9 mouse cellular contexts compared by ENCODE assay signal in the genomic region with DNA sequence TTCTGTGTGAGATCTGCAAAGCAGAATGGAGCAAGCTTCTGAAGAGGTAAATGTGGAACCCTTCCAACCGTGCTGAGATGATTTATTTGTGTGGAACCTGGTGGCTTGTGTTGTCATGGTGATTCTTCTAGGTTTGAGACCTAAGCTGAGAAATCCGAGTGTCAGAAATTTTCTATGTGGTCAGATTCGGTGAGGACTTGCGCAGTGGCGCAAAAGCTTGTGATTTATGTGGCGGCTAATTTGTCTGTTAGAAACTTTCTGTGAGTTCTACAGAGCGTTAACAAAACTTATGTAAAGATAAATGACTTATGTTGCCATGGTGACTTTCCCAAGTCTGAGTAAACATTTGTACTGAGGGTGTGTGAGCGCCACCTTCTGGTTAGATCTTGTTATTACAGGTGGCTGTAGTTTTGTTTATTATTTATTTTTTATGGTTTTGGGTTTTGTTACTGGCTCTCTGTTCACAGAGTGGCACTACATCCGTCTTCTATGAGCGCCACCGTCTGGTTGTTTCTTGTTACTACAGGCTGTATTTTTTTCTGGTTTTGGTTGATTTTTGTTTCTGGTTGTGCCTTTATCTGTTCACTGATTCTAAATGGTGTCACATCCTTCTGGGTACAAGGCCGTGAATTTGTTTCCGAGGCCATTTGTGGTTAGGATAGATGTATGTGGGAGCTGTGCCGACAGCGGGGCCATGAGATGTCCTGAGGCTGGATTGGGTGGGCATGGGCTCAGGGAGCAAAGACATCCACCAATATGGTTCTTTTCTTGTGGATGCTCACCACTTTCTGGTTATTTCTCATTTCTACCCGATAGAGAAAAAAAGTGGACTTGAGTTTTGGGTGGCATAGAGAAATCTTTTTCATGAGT. TPM values are rescaled to one million over a fixed set of nuclear protein-coding genes. Genes with fewer than 3 reads are reported as not detected.
DNase-seq lines count a peak whose midpoint lies in the region; ATAC-seq and TF ChIP-seq lines count a peak whose summit lies in the region.
"Had no signal": no experiment of that assay in that cellular context is flagged by ENCODE, and none has a peak within 500 bp of the region (broad histone marks: within the 10 kb centered on the region; RNA-seq: fewer than 3 reads in every experiment).

No protein-coding gene starts in this region.

- no peaks in the 10 kb centered on the region for H3K27me3 ChIP-seq in hindbrain, embryonic 11.5 days (ENCODE audit: control insufficient read depth, insufficient read depth, low read length)

- TF ChIP-seq CTCF in cortical plate, adult 2 months (IDR thresholded peaks at IDR 0.05; ENCODE audit: extremely low read depth, insufficient read depth, low read length), result peak; percentile 24; the same call in 1 of the 2 replicates

- no peak overlapping the region for H3K4me2 ChIP-seq in hindbrain, embryonic 11.5 days (replicated peaks; ENCODE audit: low read depth, low read length)

- H3K27ac ChIP-seq in cortical plate, adult 2 months (ENCODE audit: insufficient read depth, low read length), result peak overlapping the region; percentile 79
- no peak overlapping the region for H3K27ac ChIP-seq in hindbrain, embryonic 11.5 days (ENCODE audit: low read depth, low read length)

- H3K36me3 ChIP-seq in hindbrain, embryonic 11.5 days (ENCODE audit: control insufficient read depth, insufficient read depth, low read length), result no peaks in the 10 kb centered on the region

- peak; percentile 2 for DNase-seq in ovary, adult 18-20 months (ENCODE audit: low spot score)
- no peak for DNase-seq in ovary, postnatal 10 days (ENCODE audit: low spot score)
- peak; percentile 53 for DNase-seq in hindbrain, embryonic 11.5 days (ENCODE audit: low spot score)
- DNase-seq in layer of hippocampus, adult 8-10 months (ENCODE audit: low spot score in 2 of 2), result peak; percentile 7 to 20
- DNase-seq in right cerebral cortex, postnatal 4 days, result peak; percentile 26
- no peak for DNase-seq in urinary bladder, postnatal 4 days (ENCODE audit: low spot score in 2 of 2)

- H3K4me1 ChIP-seq in cortical plate, adult 2 months (ENCODE audit: control insufficient read depth, insufficient read depth, low read length), result no peaks in the 10 kb centered on the region
- H3K4me1 ChIP-seq in hindbrain, embryonic 11.5 days (replicated peaks; ENCODE audit: control insufficient read depth, insufficient read depth, low read length), result no peaks in the 10 kb centered on the region

- H3K4me3 ChIP-seq in cortical plate, adult 2 months (ENCODE audit: insufficient read depth, low read length), result no peak overlapping the region
- H3K4me3 ChIP-seq in hindbrain, embryonic 11.5 days (ENCODE audit: low read depth, low read length), result no peak overlapping the region

- peak; percentile 78 for ATAC-seq in hindbrain, embryonic 11.5 days (ENCODE audit: low FRiP score)
- ATAC-seq in megakaryocyte, adult 5-6 weeks (ENCODE audit: poor library complexity, severe bottlenecking), result 0 out of 2 replicates have a peak, but pooled peaks have one; percentile 29

- no peak overlapping the region for H3K9ac ChIP-seq in hindbrain, embryonic 11.5 days (ENCODE audit: low read depth, low read length)

- no peak for TF ChIP-seq POLR2A in cortical plate, adult 2 months (IDR thresholded peaks at IDR 0.05; ENCODE audit: extremely low read depth, insufficient read depth, low read length)

- no peaks in the 10 kb centered on the region for H3K9me3 ChIP-seq in hindbrain, embryonic 11.5 days (ENCODE audit: control insufficient read depth, low read length)

- 48% methylated on average over 16 of the region's 16 CpGs for WGBS in hindbrain, embryonic 11.5 days

RNA-seq across cellular contexts. Expression of a gene that starts 29.3 kb away (rescaled TPM):
- not detected in 2 replicates for polyA plus RNA-seq in cortical plate, adult 2 months (2012; rRNA removed)
- not detected in 2 replicates for polyA plus RNA-seq in hindbrain, embryonic 11.5 days (2014; fragmentation: Nextera tagmentation; extraction: Ambion mirVana)
- total RNA-seq in layer of hippocampus, adult 8-10 months (2022), result under 1 TPM in 1 of 4 experiments, not detected in 3; 0.12 TPM
- not detected in 2 replicates for total RNA-seq in megakaryocyte, adult 5-6 weeks (2015)
- not detected in 2 replicates for total RNA-seq in megakaryocyte, adult 5-6 weeks (2017)
- polyA plus RNA-seq: liver, embryonic 16.5 days had no signal

Comparison
In these comparisons a context has a peak if more than half of its experiments do, and no peak if none do; other contexts are left out.
1. DNase-seq: peak in ovary, adult 18-20 months (single experiment), hindbrain, embryonic 11.5 days (single experiment), layer of hippocampus, adult 8-10 months (2 of 2) and right cerebral cortex, postnatal 4 days (single experiment); none in ovary, postnatal 10 days (single experiment) and urinary bladder, postnatal 4 days (0 of 2).